Mouse (Mus musculus): ENCODE data around the gene Olfr1216. TPM values are rescaled to one million over a fixed set of nuclear protein-coding genes. Genes with fewer than 3 reads are reported as not detected.
"Not testable (repeated sequence)": the region's sequence is repeated elsewhere in the genome, so short reads cannot be mapped to it uniquely, and the experiment has no call there.

Olfr1216 gene
- polyA plus RNA-seq (2015; fragmentation: Nextera tagmentation; extraction: Ambion mirVana), result not detected in 2 replicates

GRCm38 (mm10) chr2:89018240-89018639 is at the start of gene Olfr1216:
Olfr1216 (minus strand) TSS chr2:89018340.
- no peak within 1 kb of the TSS for H3K4me3 ChIP-seq (replicated peaks)
- H3K4me2 ChIP-seq, result no peak within 1 kb of the TSS
- no peak within 1 kb of the TSS for H3K9ac ChIP-seq (replicated peaks)
- ATAC-seq (ENCODE audit: low FRiP score), result no peak
- H3K27ac ChIP-seq (replicated peaks), result no peak within 1 kb of the TSS
- 91% methylated on average over 1 of the region's 1 CpGs for WGBS
- no peaks in the 10 kb centered on the region for H3K4me1 ChIP-seq
- no peaks in the 10 kb centered on the region for H3K36me3 ChIP-seq
- no peaks in the 10 kb centered on the region for H3K27me3 ChIP-seq (replicated peaks)
- no peaks in the 10 kb centered on the region for H3K9me3 ChIP-seq (replicated peaks)

- no peak for ATAC-seq (ENCODE audit: low FRiP score)
- H3K27ac ChIP-seq (replicated peaks), result no peak within 1 kb of the TSS
- H3K27me3 ChIP-seq (replicated peaks), result no peaks in the 10 kb centered on the region
- no peak within 1 kb of the TSS for H3K4me2 ChIP-seq
- no peak within 1 kb of the TSS for H3K9ac ChIP-seq (replicated peaks)
- no peaks in the 10 kb centered on the region for H3K4me1 ChIP-seq
- no peak within 1 kb of the TSS for H3K4me3 ChIP-seq (replicated peaks)
- H3K36me3 ChIP-seq, result no peaks in the 10 kb centered on the region
- H3K9me3 ChIP-seq (replicated peaks), result no peaks in the 10 kb centered on the region
Observed at GRCm38 (mm10) chr2:89061087-89061486, 42.9 kb upstream of the Olfr1216 start, which contains the start of gene Olfr1218. Olfr1218 (minus strand) TSS chr2:89061187.

DNA sequence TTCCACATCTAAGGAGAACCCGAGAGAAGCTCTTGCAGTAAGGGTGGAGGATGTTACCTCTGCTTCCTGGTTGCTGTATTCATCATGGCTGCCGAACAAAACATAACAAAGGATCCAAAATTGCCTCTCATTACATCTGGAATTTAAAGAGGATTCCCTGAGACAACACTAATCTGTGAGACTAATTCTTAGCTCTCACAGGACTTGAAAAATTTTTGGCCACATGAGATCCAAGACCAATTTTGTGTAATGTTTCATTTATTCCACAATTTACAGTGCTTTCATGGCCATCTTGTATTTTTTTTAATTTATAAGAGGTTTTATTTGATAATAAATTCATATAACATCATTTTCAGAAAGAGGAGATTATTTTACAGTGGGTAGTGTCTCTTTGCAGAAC is 13.8 kb upstream of the Olfr1216 start, which contains the start of gene Olfr1217:
Olfr1217 (minus strand) TSS at position 101 of the 400 bp plus-strand sequence.
- Histone ChIP-seq H3K4me1 (no peaks in the 10 kb centered on the region), H3K4me2 (no peak within 1 kb of the TSS), H3K27me3 (replicated peaks) (no peaks in the 10 kb centered on the region), H3K36me3 (no peaks in the 10 kb centered on the region), H3K4me3 (replicated peaks) (no peak within 1 kb of the TSS), H3K27ac (replicated peaks) (no peak within 1 kb of the TSS), H3K9ac (replicated peaks) (no peak within 1 kb of the TSS), H3K9me3 (replicated peaks) (no peaks in the 10 kb centered on the region)
- ATAC-seq (ENCODE audit: low FRiP score), result no peak
- 78% methylated on average over 2 of the region's 2 CpGs for WGBS

GRCm38 (mm10) chr2:89021436-89021835 is 3.3 kb upstream of the Olfr1216 start:
- not testable (repeated sequence) for H3K36me3 ChIP-seq; H3K4me3 ChIP-seq (replicated peaks); H3K27ac ChIP-seq (replicated peaks); ATAC-seq (ENCODE audit: low FRiP score); H3K27me3 ChIP-seq (replicated peaks); H3K9me3 ChIP-seq (replicated peaks); H3K9ac ChIP-seq (replicated peaks); H3K4me1 ChIP-seq; H3K4me2 ChIP-seq
- 74% methylated on average over 3 of the region's 3 CpGs for WGBS

GRCm38 (mm10) chr2:89006873-89007272 is 11.3 kb downstream of the Olfr1216 start, which contains the start of gene Olfr1215:
Olfr1215 (minus strand) TSS chr2:89006973.
- 76% methylated on average over 2 of the region's 2 CpGs for whole genome bisulfite sequencing
- H3K27me3 ChIP-seq (replicated peaks), result no peaks in the 10 kb centered on the region

DNA sequence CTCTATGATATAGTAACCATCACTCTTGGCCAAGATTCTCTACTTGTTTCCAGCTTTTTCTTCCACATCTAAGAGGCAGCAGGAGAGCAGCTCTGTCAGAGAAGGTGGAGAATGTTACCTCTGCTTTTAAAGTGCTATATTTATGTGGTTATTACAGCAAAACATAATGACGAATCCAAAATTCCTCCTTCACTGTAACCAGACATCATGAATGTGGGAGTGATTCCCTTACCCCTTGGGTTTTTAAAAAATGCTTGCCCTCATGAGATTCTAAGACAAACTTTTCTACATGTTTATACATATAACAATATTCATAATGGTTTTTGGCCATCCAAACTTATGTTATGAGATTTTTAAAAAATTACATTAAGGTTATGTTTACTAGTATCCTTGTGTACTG is 25.6 kb downstream of the Olfr1216 start, which contains the start of gene Olfr1214:
Olfr1214 (minus strand) TSS at position 101 of the 400 bp plus-strand sequence.
- 92% methylated on average over 1 of the region's 1 CpGs for WGBS
- H3K4me2 ChIP-seq, result no peak within 1 kb of the TSS
- no peaks in the 10 kb centered on the region for H3K4me1 ChIP-seq
- no peak within 1 kb of the TSS for H3K4me3 ChIP-seq (replicated peaks)
- H3K27me3 ChIP-seq (replicated peaks), result no peaks in the 10 kb centered on the region
- H3K9ac ChIP-seq (replicated peaks), result no peak within 1 kb of the TSS
- no peaks in the 10 kb centered on the region for H3K36me3 ChIP-seq
- no peak for ATAC-seq (ENCODE audit: low FRiP score)
- H3K9me3 ChIP-seq (replicated peaks), result no peaks in the 10 kb centered on the region
- H3K27ac ChIP-seq (replicated peaks), result no peak within 1 kb of the TSS

More at GRCm38 (mm10) chr2:89006873-89007272, 11.3 kb downstream of the Olfr1216 start, which contains the start of gene Olfr1215:
- no peaks in the 10 kb centered on the region for H3K9me3 ChIP-seq (replicated peaks)
- no peak within 1 kb of the TSS for H3K9ac ChIP-seq (replicated peaks)
- H3K4me3 ChIP-seq (replicated peaks), result no peak within 1 kb of the TSS
- H3K4me1 ChIP-seq, result no peaks in the 10 kb centered on the region
- no peak within 1 kb of the TSS for H3K4me2 ChIP-seq
- no peak for ATAC-seq (ENCODE audit: low FRiP score)
- no peaks in the 10 kb centered on the region for H3K36me3 ChIP-seq
- H3K27ac ChIP-seq (replicated peaks), result no peak within 1 kb of the TSS

- H3K36me3 ChIP-seq, result no peaks in the 10 kb centered on the region
- no peaks in the 10 kb centered on the region for H3K4me1 ChIP-seq
- no peak within 1 kb of the TSS for H3K9ac ChIP-seq (replicated peaks)
- ATAC-seq (ENCODE audit: low FRiP score), result no peak
- no peaks in the 10 kb centered on the region for H3K9me3 ChIP-seq (replicated peaks)
- 82% methylated on average over 1 of the region's 1 CpGs for WGBS
- no peak within 1 kb of the TSS for H3K4me3 ChIP-seq (replicated peaks)
- H3K27ac ChIP-seq (replicated peaks), result no peak within 1 kb of the TSS
- H3K4me2 ChIP-seq, result no peak within 1 kb of the TSS
- H3K27me3 ChIP-seq (replicated peaks), result no peaks in the 10 kb centered on the region
Observed at GRCm38 (mm10) chr2:88980181-88980580, 38.0 kb downstream of the Olfr1216 start, which contains the start of gene Gm13762. Gm13762 (minus strand) TSS chr2:88980281.

Other genes starting within 250 kb of the Olfr1216 start
- not detected in 2 replicates for gene Olfr1200, start 247.9 kb downstream of the Olfr1216 start, polyA plus RNA-seq (2015; fragmentation: Nextera tagmentation; extraction: Ambion mirVana)
- not detected in 2 replicates for gene Olfr1201, start 225.3 kb downstream of the Olfr1216 start, polyA plus RNA-seq (2015; fragmentation: Nextera tagmentation; extraction: Ambion mirVana)
- gene Olfr1202, start 203.8 kb downstream of the Olfr1216 start, polyA plus RNA-seq (2015; fragmentation: Nextera tagmentation; extraction: Ambion mirVana), result 0.08 TPM in 1 of 2 replicates, not detected in the other
- not detected in 2 replicates for gene Olfr1205, start 188.6 kb downstream of the Olfr1216 start, polyA plus RNA-seq (2015; fragmentation: Nextera tagmentation; extraction: Ambion mirVana)
- gene Olfr1204, start 169.0 kb downstream of the Olfr1216 start, polyA plus RNA-seq (2015; fragmentation: Nextera tagmentation; extraction: Ambion mirVana), result not detected in 2 replicates
- not detected in 2 replicates for gene Olfr1206, start 155.1 kb downstream of the Olfr1216 start, polyA plus RNA-seq (2015; fragmentation: Nextera tagmentation; extraction: Ambion mirVana)
- not detected in 2 replicates for gene Olfr1208, start 116.0 kb downstream of the Olfr1216 start, polyA plus RNA-seq (2015; fragmentation: Nextera tagmentation; extraction: Ambion mirVana)
- not detected in 2 replicates for gene Olfr1209, start 103.2 kb downstream of the Olfr1216 start, polyA plus RNA-seq (2015; fragmentation: Nextera tagmentation; extraction: Ambion mirVana)
- gene Olfr1211, start 80.2 kb downstream of the Olfr1216 start, polyA plus RNA-seq (2015; fragmentation: Nextera tagmentation; extraction: Ambion mirVana), result not detected in 2 replicates
- gene Olfr1212, start 64.4 kb downstream of the Olfr1216 start, polyA plus RNA-seq (2015; fragmentation: Nextera tagmentation; extraction: Ambion mirVana), result not detected in 2 replicates
- not detected in 2 replicates for gene Gm13762, start 38.1 kb downstream of the Olfr1216 start, polyA plus RNA-seq (2015; fragmentation: Nextera tagmentation; extraction: Ambion mirVana)
- gene Olfr1214, start 25.7 kb downstream of the Olfr1216 start, polyA plus RNA-seq (2015; fragmentation: Nextera tagmentation; extraction: Ambion mirVana), result not detected in 2 replicates
- gene Olfr1215, start 11.4 kb downstream of the Olfr1216 start, polyA plus RNA-seq (2015; fragmentation: Nextera tagmentation; extraction: Ambion mirVana), result not detected in 2 replicates
- not detected in 2 replicates for gene Olfr1217, start 13.7 kb upstream of the Olfr1216 start, polyA plus RNA-seq (2015; fragmentation: Nextera tagmentation; extraction: Ambion mirVana)
- not detected in 2 replicates for gene Olfr1218, start 42.8 kb upstream of the Olfr1216 start, polyA plus RNA-seq (2015; fragmentation: Nextera tagmentation; extraction: Ambion mirVana)
- gene Olfr1219, start 65.2 kb upstream of the Olfr1216 start, polyA plus RNA-seq (2015; fragmentation: Nextera tagmentation; extraction: Ambion mirVana), result not detected in 2 replicates
- not detected in 2 replicates for gene Olfr1220, start 88.5 kb upstream of the Olfr1216 start, polyA plus RNA-seq (2015; fragmentation: Nextera tagmentation; extraction: Ambion mirVana)
- not detected in 2 replicates for gene Olfr1221, start 98.9 kb upstream of the Olfr1216 start, polyA plus RNA-seq (2015; fragmentation: Nextera tagmentation; extraction: Ambion mirVana)
- not detected in 2 replicates for gene Olfr1222, start 114.7 kb upstream of the Olfr1216 start, polyA plus RNA-seq (2015; fragmentation: Nextera tagmentation; extraction: Ambion mirVana)
- not detected in 2 replicates for gene Olfr1223, start 133.2 kb upstream of the Olfr1216 start, polyA plus RNA-seq (2015; fragmentation: Nextera tagmentation; extraction: Ambion mirVana)
- not detected in 2 replicates for gene Olfr1224-ps1, start 145.8 kb upstream of the Olfr1216 start, polyA plus RNA-seq (2015; fragmentation: Nextera tagmentation; extraction: Ambion mirVana)
- not detected in 2 replicates for gene Olfr1225, start 156.3 kb upstream of the Olfr1216 start, polyA plus RNA-seq (2015; fragmentation: Nextera tagmentation; extraction: Ambion mirVana)
- gene Olfr1226, start 181.7 kb upstream of the Olfr1216 start, polyA plus RNA-seq (2015; fragmentation: Nextera tagmentation; extraction: Ambion mirVana), result not detected in 2 replicates
- gene Olfr1228, start 235.7 kb upstream of the Olfr1216 start, polyA plus RNA-seq (2015; fragmentation: Nextera tagmentation; extraction: Ambion mirVana), result not detected in 2 replicates